Mouse (Mus musculus) E14TG2a.4 (cell line): Measurements from ENCODE around the gene 2900026A02Rik.

Source experiments
- H3K27me3 ChIP-seq: 2 replicates; pipeline ENCODE4 v1.6.1; 2014; ENCODE audit warnings: low read length, control low read depth; ENCODE audit not compliant: insufficient read depth
- H3K36me3 ChIP-seq: 2 replicates; pipeline ENCODE4 v1.6.1; 2014; ENCODE audit warnings: low read length, control low read depth; ENCODE audit not compliant: insufficient read depth
- H3K4me1 ChIP-seq: replicated peaks from 2 replicates; pipeline ENCODE4 v1.6.1; 2014; ENCODE audit warnings: low read depth, low read length, control low read depth
- H3K4me3 ChIP-seq: replicated peaks from 2 replicates; pipeline ENCODE4 v1.5.1; 2014; ENCODE audit warnings: mild to moderate bottlenecking, low read length
- H3K9me3 ChIP-seq: 2 replicates; pipeline ENCODE4 v1.6.1; 2014; ENCODE audit warnings: low read length, control low read depth
- CTCF ChIP-seq: conservative IDR thresholded peaks from 2 replicates; pipeline ENCODE4 v1.5.1; 2014; ENCODE audit warnings: low read length
- NANOG ChIP-seq: IDR thresholded peaks from 2 replicates; pipeline ENCODE4 v1.6.1; 2014; ENCODE audit warnings: borderline replicate concordance, low read length, mixed read lengths
- POU5F1 ChIP-seq: IDR thresholded peaks from 2 replicates; pipeline ENCODE4 v1.6.1; 2014; ENCODE audit warnings: low read length, borderline replicate concordance

Gene 2900026A02Rik

DNA sequence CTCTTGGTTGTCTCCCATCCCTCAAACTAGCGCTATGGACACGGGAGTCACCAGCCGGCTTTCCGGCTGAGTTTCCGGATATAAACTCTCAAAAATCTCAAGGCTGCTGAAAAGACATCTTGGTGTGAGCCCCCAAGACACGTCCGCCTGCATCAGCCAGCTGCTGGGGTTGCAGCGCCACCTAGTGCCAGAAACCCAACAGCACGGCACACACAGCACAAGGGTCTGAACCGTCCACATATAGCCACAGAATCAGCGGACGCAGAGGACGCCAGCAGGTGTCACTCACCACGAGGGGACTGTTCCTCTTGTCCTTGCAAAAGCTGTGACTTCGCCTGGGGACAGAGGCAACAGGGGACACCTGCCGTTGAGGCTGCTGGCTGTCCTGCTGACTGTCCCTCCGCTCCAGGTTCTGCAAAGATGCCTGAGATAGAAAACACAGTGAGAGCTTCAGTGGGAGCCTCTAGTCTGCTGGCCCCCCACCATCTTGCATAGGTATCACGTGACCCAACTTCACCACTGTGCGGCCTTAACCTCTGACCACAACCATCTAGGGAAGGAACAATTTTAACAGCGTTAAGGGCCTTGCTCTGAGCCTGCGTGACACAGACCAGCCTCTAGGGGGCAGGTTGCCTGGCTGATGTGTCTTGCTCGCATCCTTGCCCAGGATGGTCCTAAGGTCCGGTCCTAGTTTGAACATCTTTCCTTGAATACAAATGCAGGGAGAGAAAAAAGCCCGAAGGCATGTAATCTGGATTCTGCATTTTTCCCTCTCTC, 45.9 kb downstream of the 2900026A02Rik start:
- Histone ChIP-seq H3K4me3 (peak overlapping the region; percentile 51; the same call in 1 of the 2 replicates), H3K9me3 (no peaks in the 10 kb centered on the region), H3K36me3 (no peaks in the 10 kb centered on the region), H3K27me3 (no peaks in the 10 kb centered on the region), H3K4me1 (peaks cover 51% of the 10 kb centered on the region)
- TF ChIP-seq CTCF (peak; percentile 71), POU5F1 (no peak), NANOG (no peak)

- TF ChIP-seq POU5F1 (no peak), CTCF (peak; percentile 98)
- Histone ChIP-seq H3K9me3 (no peaks in the 10 kb centered on the region), H3K4me1 (peaks cover 40% of the 10 kb centered on the region), H3K36me3 (no peaks in the 10 kb centered on the region), H3K4me3 (no peak overlapping the region), H3K27me3 (no peaks in the 10 kb centered on the region)
Observed at GRCm38 (mm10) chr5:113173318-113173717, 47.7 kb downstream of the 2900026A02Rik start.

DNA sequence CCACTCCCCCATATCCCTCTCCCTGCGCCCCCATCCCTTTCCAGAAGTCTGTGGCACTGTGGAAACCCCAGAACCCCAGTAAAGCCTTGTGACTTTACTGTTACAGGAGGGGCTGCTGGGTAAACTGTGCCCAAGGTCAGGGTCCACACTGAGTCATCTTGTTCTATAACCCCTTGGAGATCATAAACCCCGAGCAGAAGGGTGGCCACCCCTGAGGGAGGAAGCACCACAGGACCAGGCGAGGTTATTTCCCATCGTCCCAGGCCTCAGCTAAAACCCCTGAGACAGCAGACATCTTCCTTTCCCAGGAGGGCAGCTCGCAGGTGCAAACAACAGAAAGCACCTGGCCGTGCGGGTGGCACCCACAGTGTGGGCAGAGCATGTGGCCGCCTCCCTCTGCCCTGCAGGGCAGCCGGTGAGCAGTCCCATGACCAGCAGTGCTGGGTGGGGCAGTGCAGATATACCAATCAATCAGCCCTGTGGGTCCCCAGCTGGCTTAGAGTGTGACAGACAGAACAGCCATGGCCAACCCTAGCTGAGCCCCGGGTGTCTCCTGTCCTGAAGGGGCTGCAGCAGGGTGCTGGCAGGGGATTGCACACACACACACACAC, 49.0 kb downstream of the 2900026A02Rik start:
- no peaks in the 10 kb centered on the region for H3K36me3 ChIP-seq
- no peaks in the 10 kb centered on the region for H3K9me3 ChIP-seq
- peaks cover 45% of the 10 kb centered on the region for H3K4me1 ChIP-seq
- H3K27me3 ChIP-seq = no peaks in the 10 kb centered on the region
- no peak for TF ChIP-seq CTCF
- TF ChIP-seq NANOG = no peak
- TF ChIP-seq POU5F1 = no peak
- H3K4me3 ChIP-seq = no peak overlapping the region

DNA sequence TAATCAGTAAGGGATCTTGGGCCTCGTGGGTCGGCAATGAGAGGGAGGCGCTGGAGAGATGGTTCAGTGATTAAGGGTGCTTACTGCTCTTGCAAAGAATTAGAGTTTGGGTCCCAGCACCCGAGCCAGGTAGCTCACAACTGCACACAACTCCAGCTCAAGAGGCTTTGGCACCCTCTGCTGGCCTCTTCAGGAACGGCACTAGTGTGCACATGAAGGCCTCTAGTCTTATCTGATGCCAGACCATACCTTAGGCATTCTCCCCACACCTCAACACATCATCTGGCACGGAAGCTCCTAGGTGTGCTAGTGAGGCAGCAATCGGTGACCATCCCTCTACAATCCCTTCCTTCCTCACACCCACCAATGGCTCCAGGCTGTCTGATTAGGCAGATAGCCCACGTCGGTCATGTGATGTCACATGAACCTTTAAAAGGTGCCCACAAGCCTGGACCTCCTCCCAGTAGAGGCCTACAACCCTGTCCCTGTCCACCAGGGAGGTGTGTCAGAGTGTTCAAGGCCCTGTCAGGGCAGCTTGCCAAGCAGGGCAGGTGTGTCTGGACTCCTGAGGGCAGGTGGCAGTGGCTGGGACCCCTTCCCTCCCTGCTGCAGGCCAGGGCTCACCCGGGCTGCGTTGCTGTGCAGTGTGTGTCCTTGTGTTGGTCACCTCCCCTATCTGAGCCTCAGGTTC, 50.8 kb downstream of the 2900026A02Rik start:
- H3K27me3 ChIP-seq = no peaks in the 10 kb centered on the region
- no peaks in the 10 kb centered on the region for H3K9me3 ChIP-seq
- TF ChIP-seq CTCF = peak; percentile 72
- TF ChIP-seq NANOG = no peak
- peaks cover 45% of the 10 kb centered on the region for H3K4me1 ChIP-seq
- no peaks in the 10 kb centered on the region for H3K36me3 ChIP-seq
- H3K4me3 ChIP-seq = no peak overlapping the region

DNA sequence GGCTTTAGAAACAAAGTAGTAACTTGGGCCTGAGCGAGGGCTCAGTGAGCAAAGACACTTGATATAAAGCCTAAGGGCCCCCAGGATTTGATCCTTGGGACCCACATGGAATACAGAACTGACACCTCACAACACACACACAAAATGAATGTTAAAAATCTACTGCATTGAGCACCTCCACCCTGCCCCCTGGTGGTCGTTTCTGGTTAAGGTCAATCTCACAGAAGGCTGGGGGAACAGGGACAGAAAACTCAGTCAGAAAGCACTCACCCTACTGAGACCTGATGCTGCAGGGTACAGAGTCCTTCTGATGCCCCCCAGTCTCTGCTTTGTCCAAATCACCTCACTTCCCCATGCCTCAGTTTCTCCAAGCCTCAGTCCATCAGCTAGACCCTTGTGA, 53.3 kb downstream of the 2900026A02Rik start:
- H3K27me3 ChIP-seq = no peaks in the 10 kb centered on the region
- no peaks in the 10 kb centered on the region for H3K36me3 ChIP-seq
- H3K9me3 ChIP-seq = no peaks in the 10 kb centered on the region
- no peak for TF ChIP-seq POU5F1
- TF ChIP-seq NANOG = no peak
- peak; percentile 54 for TF ChIP-seq CTCF
- no peak overlapping the region for H3K4me3 ChIP-seq
- peaks cover 45% of the 10 kb centered on the region for H3K4me1 ChIP-seq

DNA sequence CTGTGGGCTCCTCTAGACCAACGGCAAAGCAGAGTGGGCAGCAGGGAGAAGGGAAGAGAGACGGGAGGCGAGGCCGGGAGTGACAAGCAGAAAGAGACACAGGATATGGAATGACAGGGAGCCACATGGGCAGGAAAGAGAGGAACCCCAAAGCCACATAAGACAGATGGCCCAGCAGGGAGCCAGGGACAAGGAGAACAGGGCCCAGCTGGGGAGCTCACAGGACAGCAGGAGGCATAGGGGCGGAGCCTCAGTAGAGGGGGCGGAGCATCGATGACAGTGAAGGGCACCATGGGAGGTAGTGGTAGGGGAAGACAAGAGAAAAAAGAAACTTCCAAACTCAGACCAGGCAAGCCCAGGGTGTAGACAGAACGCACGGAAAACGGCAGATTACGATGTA, 55.6 kb downstream of the 2900026A02Rik start:
- no peaks in the 10 kb centered on the region for H3K9me3 ChIP-seq
- TF ChIP-seq CTCF = no peak
- TF ChIP-seq NANOG = no peak
- TF ChIP-seq POU5F1 = no peak
- H3K4me1 ChIP-seq = peaks cover 49% of the 10 kb centered on the region
- H3K4me3 ChIP-seq = peak overlapping the region; percentile 58
- H3K27me3 ChIP-seq = peaks cover 3% of the 10 kb centered on the region; the same call in 1 of the 2 replicates
- H3K36me3 ChIP-seq = no peaks in the 10 kb centered on the region

GRCm38 (mm10) chr5:113164873-113165441, 56.1 kb downstream of the 2900026A02Rik start:
- Histone ChIP-seq H3K27me3 (peaks cover 3% of the 10 kb centered on the region; the same call in 1 of the 2 replicates), H3K4me1 (peaks cover 49% of the 10 kb centered on the region), H3K9me3 (no peaks in the 10 kb centered on the region), H3K4me3 (peak overlapping the region; percentile 58), H3K36me3 (0 out of 2 replicates have a peak, but pooled peaks cover 4% of the 10 kb centered on the region)
- TF ChIP-seq NANOG = no peak
- TF ChIP-seq POU5F1 = no peak
- TF ChIP-seq CTCF = no peak

DNA sequence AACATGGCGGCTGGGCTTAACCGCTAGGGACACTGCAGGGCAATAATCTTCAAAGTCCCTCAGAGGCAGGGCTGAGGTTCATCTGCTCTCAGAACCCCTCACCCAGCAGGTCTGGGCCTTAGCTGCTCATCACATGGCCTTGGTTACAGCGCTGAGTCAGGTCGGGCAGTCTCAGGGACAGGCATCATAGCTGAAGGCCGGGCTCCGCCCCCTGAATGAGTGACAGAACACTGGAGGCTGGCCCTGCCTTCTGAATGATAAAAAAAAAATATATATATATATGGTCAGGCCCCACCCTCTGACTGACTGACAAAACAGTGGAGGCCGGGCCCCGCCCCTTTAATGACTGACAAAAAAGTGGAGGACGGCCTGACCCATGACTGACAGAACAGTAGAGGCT, 56.6 kb downstream of the 2900026A02Rik start:
- Histone ChIP-seq H3K9me3 (no peaks in the 10 kb centered on the region), H3K27me3 (peaks cover 3% of the 10 kb centered on the region; the same call in 1 of the 2 replicates), H3K36me3 (0 out of 2 replicates have a peak, but pooled peaks cover 6% of the 10 kb centered on the region), H3K4me3 (peak overlapping the region; percentile 54), H3K4me1 (peaks cover 49% of the 10 kb centered on the region)
- TF ChIP-seq NANOG (no peak), POU5F1 (no peak), CTCF (no peak)
